Comparison of ENCODE assay signal across 5 mouse cellular contexts in genomic region chr10:83524238-83524637, GRCm38 (mm10). TPM values are rescaled to one million over a fixed set of nuclear protein-coding genes. Genes with fewer than 3 reads are reported as not detected.
"Had no signal": no experiment of that assay in that cellular context is flagged by ENCODE, and none has a peak within 500 bp of the region (broad histone marks: within the 10 kb centered on the region; RNA-seq: fewer than 3 reads in every experiment).

No protein-coding gene starts in this region.

RNA-seq across cellular contexts. Expression of gene Aldh1l2, which starts 9.7 kb away (rescaled TPM):
- total RNA-seq: megakaryocyte progenitor cell, adult 5-6 weeks; megakaryocyte, adult 5-6 weeks; megakaryocyte-erythroid progenitor cell, adult 5-6 weeks; monocyte, adult 5-6 weeks had no signal
- polyA plus RNA-seq: macrophage had no signal
